ENCODE assay signal across 8 mouse cellular contexts in the genomic region with DNA sequence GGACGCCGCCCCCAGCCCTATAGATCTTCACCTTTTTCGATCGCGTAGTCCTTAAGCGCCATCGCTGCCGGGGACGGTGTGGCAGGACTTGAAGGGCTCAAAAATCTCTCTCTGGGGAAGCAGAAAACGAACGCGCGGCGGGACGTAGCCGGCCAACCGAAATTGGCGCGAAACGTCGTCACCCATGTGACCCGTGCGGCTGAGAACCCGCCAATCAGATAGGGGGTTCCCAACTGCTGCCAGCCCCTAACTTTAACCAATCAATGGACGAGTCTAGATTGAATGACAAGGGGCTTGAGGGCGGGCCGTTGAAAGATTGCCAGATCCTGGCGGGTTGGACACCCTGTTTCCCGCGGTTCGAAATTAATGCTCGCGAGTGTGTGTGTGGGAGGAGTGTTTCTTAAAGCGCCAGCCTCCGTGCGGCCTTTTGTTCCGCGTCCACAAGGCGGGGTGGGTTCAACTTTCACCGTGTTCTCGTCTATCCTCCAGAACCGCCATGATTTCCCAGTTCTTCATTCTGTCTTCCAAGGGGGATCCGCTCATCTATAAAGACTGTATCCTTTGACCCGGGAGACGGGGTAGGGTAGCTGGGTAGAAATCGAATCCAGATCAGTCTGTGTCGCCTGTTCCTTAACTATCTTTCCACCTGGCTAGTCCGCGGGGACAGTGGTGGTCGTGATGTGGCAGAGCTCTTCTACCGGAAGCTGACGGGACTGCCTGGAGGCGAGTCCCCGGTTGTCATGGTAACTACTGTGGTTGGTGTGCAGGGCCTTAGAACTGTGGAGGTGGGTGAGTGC. TPM values are rescaled to one million over a fixed set of nuclear protein-coding genes. Genes with fewer than 3 reads are reported as not detected.
DNase-seq lines count a peak whose midpoint lies in the region; ATAC-seq lines count a peak whose summit lies in the region.

Gene Ap4m1, plus strand, starts transcription at position 308 of the 797 bp plus-strand sequence.
Gene Mcm7, minus strand, starts transcription at position 728 of the 797 bp plus-strand sequence.

- ATAC-seq in megakaryocyte progenitor cell, adult 5-6 weeks (replicated peaks; ENCODE audit: poor library complexity), result peak; percentile 68

- peak; percentile 100 for DNase-seq in adipocyte (ENCODE audit: low spot score)
- peak; percentile 98 for DNase-seq in embryo, embryonic 10 days (ENCODE audit: low spot score)
- DNase-seq in gastrocnemius, postnatal 10 days, result peak; percentile 98
- peak; percentile 98 for DNase-seq in induced T-regulatory cell, adult 2 months (ENCODE audit: low read depth)
- peak; percentile 94 to 99 for DNase-seq in left cerebral cortex, adult 9 months (ENCODE audit: low spot score in 2 of 2)
- DNase-seq in right cerebral cortex, postnatal 14 days, result peak; percentile 96
- peak; percentile 99 for DNase-seq in urinary bladder, postnatal 36 days (ENCODE audit: low spot score in 2 of 2)

RNA-seq across cellular contexts. Expression of gene Ap4m1, which starts in this region (rescaled TPM):
- 10 to 100 TPM in 1 of 2 experiments, 1 to 10 TPM in 1; 9.9 to 16.0 TPM for total RNA-seq in gastrocnemius, postnatal 10 days (2021)
- 14.3 and 15.9 TPM in 2 replicates for total RNA-seq in megakaryocyte progenitor cell, adult 5-6 weeks (2015)
- total RNA-seq in megakaryocyte progenitor cell, adult 5-6 weeks (2017), result 34.1 and 36.9 TPM in 2 replicates

RNA-seq across cellular contexts. Expression of gene Mcm7, which starts in this region (rescaled TPM):
- 10 to 100 TPM; 20.2 to 27.7 TPM for total RNA-seq in gastrocnemius, postnatal 10 days (2021)
- 239 and 250 TPM in 2 replicates for total RNA-seq in megakaryocyte progenitor cell, adult 5-6 weeks (2015)
- 395 and 444 TPM in 2 replicates for total RNA-seq in megakaryocyte progenitor cell, adult 5-6 weeks (2017)

Comparison
In these comparisons a context has a peak if more than half of its experiments do, and no peak if none do; other contexts are left out.
1. Peak in every context shown above with its lines: DNase-seq and ATAC-seq.
2. RNA of gene Mcm7 (total RNA-seq): 239 to 444 TPM in megakaryocyte progenitor cell, adult 5-6 weeks; 20.2 to 27.7 TPM in gastrocnemius, postnatal 10 days; every median in the first group is over 4 times any median in the second.